In the genomic region with DNA sequence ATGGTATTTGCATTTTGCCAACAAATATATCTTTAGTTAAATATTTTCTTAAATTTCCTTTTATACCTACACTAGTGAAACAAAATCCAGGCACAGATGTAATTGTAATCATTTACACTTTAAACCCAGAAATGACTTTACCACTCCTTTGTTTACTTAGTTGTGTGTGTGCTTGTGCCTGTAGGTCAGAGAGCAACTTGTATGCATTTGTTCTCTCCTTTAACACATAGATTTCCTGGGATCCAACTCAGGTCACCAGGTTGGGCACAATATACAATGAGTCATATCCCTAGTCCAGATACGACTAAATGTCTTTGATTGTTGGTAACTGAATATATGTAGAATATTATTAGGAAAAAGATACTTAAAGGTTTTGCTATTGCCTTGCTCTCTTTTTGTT, we compare ENCODE assay signal across 10 mouse cellular contexts.
"Had no signal": no experiment of that assay in that cellular context is flagged by ENCODE, and none has a peak within 500 bp of the region (broad histone marks: within the 10 kb centered on the region; RNA-seq: fewer than 3 reads in every experiment).

No protein-coding gene starts in this region.

- H3K36me3 ChIP-seq: limb, embryonic 13.5 days; midbrain, embryonic 13.5 days had no signal

- H3K9ac ChIP-seq: limb, embryonic 13.5 days; liver, embryonic 14.5 days; midbrain, embryonic 13.5 days had no signal

- ATAC-seq: midbrain, embryonic 13.5 days had no signal

- H3K9me3 ChIP-seq: limb, embryonic 13.5 days; midbrain, embryonic 13.5 days had no signal

- DNase-seq: kidney, adult 8-10 months; kidney, postnatal 25 days; layer of hippocampus, adult 9-11 months; layer of hippocampus, postnatal 36 days; left cerebral cortex, postnatal 4 days; right cerebral cortex, postnatal 14 days; thymus, postnatal 36 days had no signal

- H3K27me3 ChIP-seq: limb, embryonic 13.5 days; midbrain, embryonic 13.5 days had no signal

- H3K4me3 ChIP-seq: limb, embryonic 13.5 days; midbrain, embryonic 13.5 days had no signal

- H3K27ac ChIP-seq: limb, embryonic 13.5 days; liver, embryonic 14.5 days; midbrain, embryonic 13.5 days had no signal

- H3K4me2 ChIP-seq: limb, embryonic 13.5 days; midbrain, embryonic 13.5 days had no signal
